Mouse (Mus musculus) heart, embryonic 10.5 days (tissue): ENCODE measurements around the gene Agtr1a. TPM values are rescaled to one million over a fixed set of nuclear protein-coding genes. Genes with fewer than 3 reads are reported as not detected.
A peak's percentile ranks its signal among the peaks of the same experiment; 100 is the strongest.

Experiments
- DNase-seq: peaks from one replicate; pipeline ENCODE4 v3.0.0-alpha.2; 2017; ENCODE audit warnings: low spot score
- H3K27ac ChIP-seq: fragments of 300-500 bp; sonication (generic); 2 replicates; pipeline ENCODE4 v1.5.1; 2016; ENCODE audit warnings: mild to moderate bottlenecking
- H3K27me3 ChIP-seq: fragments of 300-500 bp; sonication (generic); 2 replicates; pipeline ENCODE4 v1.6.1; 2016; ENCODE audit warnings: mild to moderate bottlenecking; ENCODE audit not compliant: poor library complexity, insufficient read depth, severe bottlenecking
- H3K36me3 ChIP-seq: fragments of 300-500 bp; sonication (generic); 2 replicates; pipeline ENCODE4 v1.6.1; 2016; ENCODE audit warnings: mild to moderate bottlenecking, moderate library complexity
- H3K4me1 ChIP-seq: fragments of 300-500 bp; sonication (generic); 2 replicates; pipeline ENCODE4 v1.6.1; 2016; ENCODE audit warnings: mild to moderate bottlenecking
- H3K4me3 ChIP-seq: fragments of 300-500 bp; sonication (generic); 2 replicates; pipeline ENCODE4 v1.5.1; 2016; ENCODE audit warnings: mild to moderate bottlenecking, moderate library complexity
- H3K9me3 ChIP-seq: fragments of 300-500 bp; sonication (generic); 2 replicates; pipeline ENCODE4 v1.6.1; 2016; ENCODE audit warnings: mild to moderate bottlenecking, moderate library complexity
- WGBS: fragments of 180-500 bp; shearing (Covaris S2); methylation state at CpG from one replicate; pipeline ENCODE4 v1.1.7; 2016; 5-methylcytosine and 5-hydroxymethylcytosine counted together
- polyA plus RNA-seq: library from polyadenylated mRNA; unstranded; fragments of >200 nt; fragmentation: Nextera tagmentation; extraction: Ambion mirVana; gene quantifications from 2 replicates; pipeline ENCODE4 v1.2.1, GENCODE M21; 2016

Agtr1a gene
- polyA plus RNA-seq: 4.6 and 8.2 TPM in 2 replicates

- no peaks in the 10 kb centered on the region for H3K36me3 ChIP-seq
- peaks cover 7% of the 10 kb centered on the region; the same call in 1 of the 2 replicates for H3K4me1 ChIP-seq
- peak; percentile 90 for DNase-seq
- H3K27ac ChIP-seq: peak within 1 kb of the TSS; percentile 83
- no peaks in the 10 kb centered on the region for H3K27me3 ChIP-seq
- peak within 1 kb of the TSS; percentile 77 for H3K4me3 ChIP-seq
- H3K9me3 ChIP-seq: no peaks in the 10 kb centered on the region
- WGBS: under 1% methylated on average over 33 of the region's 33 CpGs
Observed at GRCm38 (mm10) chr13:30336148-30336801, at the start of gene Agtr1a. TSS of gene Agtr1a (plus strand) at chr13:30336441.

- no peaks in the 10 kb centered on the region for H3K9me3 ChIP-seq
- H3K4me1 ChIP-seq: no peaks in the 10 kb centered on the region
- no peaks in the 10 kb centered on the region for H3K27me3 ChIP-seq
- H3K4me3 ChIP-seq: no peak overlapping the region
- H3K36me3 ChIP-seq: no peaks in the 10 kb centered on the region
- WGBS: 88% methylated on average over 4 of the region's 4 CpGs
- no peak for DNase-seq
- H3K27ac ChIP-seq: no peak overlapping the region
Observed at GRCm38 (mm10) chr13:30310221-30310620, 26.0 kb upstream of the Agtr1a start.

- DNase-seq: no peak
- Histone ChIP-seq H3K4me1 (no peaks in the 10 kb centered on the region), H3K9me3 (no peaks in the 10 kb centered on the region), H3K36me3 (no peaks in the 10 kb centered on the region), H3K27me3 (no peaks in the 10 kb centered on the region), H3K27ac (no peak overlapping the region), H3K4me3 (no peak overlapping the region)
- WGBS: 86% methylated on average over 11 of the region's 11 CpGs
Observed at GRCm38 (mm10) chr13:30324669-30325346, 11.4 kb upstream of the Agtr1a start.

- no peak for DNase-seq
- no peak overlapping the region for H3K4me3 ChIP-seq
- no peak overlapping the region for H3K27ac ChIP-seq
- no peaks in the 10 kb centered on the region for H3K27me3 ChIP-seq
- 84% methylated on average over 5 of the region's 5 CpGs for whole genome bisulfite sequencing
- no peaks in the 10 kb centered on the region for H3K36me3 ChIP-seq
- H3K9me3 ChIP-seq: no peaks in the 10 kb centered on the region
- H3K4me1 ChIP-seq: peaks cover 3% of the 10 kb centered on the region; the same call in 1 of the 2 replicates
Observed at GRCm38 (mm10) chr13:30331061-30331460, 5.2 kb upstream of the Agtr1a start.

GRCm38 (mm10) chr13:30331851-30332250, 4.4 kb upstream of the Agtr1a start:
- no peaks in the 10 kb centered on the region for H3K27me3 ChIP-seq
- WGBS: 83% methylated on average over 6 of the region's 6 CpGs
- DNase-seq: no peak
- no peaks in the 10 kb centered on the region for H3K9me3 ChIP-seq
- H3K4me1 ChIP-seq: peaks cover 4% of the 10 kb centered on the region; the same call in 1 of the 2 replicates
- H3K27ac ChIP-seq: no peak overlapping the region
- no peaks in the 10 kb centered on the region for H3K36me3 ChIP-seq
- no peak overlapping the region for H3K4me3 ChIP-seq

- no peak overlapping the region for H3K4me3 ChIP-seq
- WGBS: 74% methylated on average over 5 of the region's 5 CpGs
- no peak for DNase-seq
Observed at GRCm38 (mm10) chr13:30332581-30332980, 3.7 kb upstream of the Agtr1a start.

GRCm38 (mm10) chr13:30334667-30335066, 1.6 kb upstream of the Agtr1a start:
- Histone ChIP-seq H3K4me1 (peaks cover 7% of the 10 kb centered on the region; the same call in 1 of the 2 replicates), H3K4me3 (no peak overlapping the region), H3K27me3 (no peaks in the 10 kb centered on the region), H3K36me3 (no peaks in the 10 kb centered on the region), H3K27ac (no peak overlapping the region), H3K9me3 (no peaks in the 10 kb centered on the region)
- no peak for DNase-seq
- 60% methylated on average over 3 of the region's 3 CpGs for WGBS

More at GRCm38 (mm10) chr13:30332581-30332980, 3.7 kb upstream of the Agtr1a start:
- Histone ChIP-seq H3K27me3 (no peaks in the 10 kb centered on the region), H3K36me3 (no peaks in the 10 kb centered on the region), H3K9me3 (no peaks in the 10 kb centered on the region), H3K27ac (no peak overlapping the region), H3K4me1 (peaks cover 7% of the 10 kb centered on the region; the same call in 1 of the 2 replicates)

- Histone ChIP-seq H3K9me3 (no peaks in the 10 kb centered on the region), H3K36me3 (no peaks in the 10 kb centered on the region), H3K27me3 (no peaks in the 10 kb centered on the region), H3K27ac (peak overlapping the region; percentile 83), H3K4me3 (peak overlapping the region; percentile 77), H3K4me1 (peaks cover 7% of the 10 kb centered on the region; the same call in 1 of the 2 replicates)
- no peak for DNase-seq
- 18% methylated on average over 9 of the region's 9 CpGs for WGBS
Observed at GRCm38 (mm10) chr13:30336913-30337312, 672 bp downstream of the Agtr1a start.

- no peak for DNase-seq
- Histone ChIP-seq H3K27me3 (no peaks in the 10 kb centered on the region), H3K4me1 (peaks cover 7% of the 10 kb centered on the region; the same call in 1 of the 2 replicates), H3K36me3 (no peaks in the 10 kb centered on the region), H3K4me3 (no peak overlapping the region), H3K27ac (no peak overlapping the region), H3K9me3 (no peaks in the 10 kb centered on the region)
- 63% methylated on average over 7 of the region's 7 CpGs for WGBS
Observed at GRCm38 (mm10) chr13:30337646-30338045, 1.4 kb downstream of the Agtr1a start.

GRCm38 (mm10) chr13:30338576-30338975, 2.3 kb downstream of the Agtr1a start:
- H3K9me3 ChIP-seq: no peaks in the 10 kb centered on the region
- no peaks in the 10 kb centered on the region for H3K36me3 ChIP-seq
- H3K4me1 ChIP-seq: peaks cover 12% of the 10 kb centered on the region; the same call in 1 of the 2 replicates
- no peak overlapping the region for H3K4me3 ChIP-seq
- H3K27ac ChIP-seq: no peak overlapping the region
- H3K27me3 ChIP-seq: no peaks in the 10 kb centered on the region
- DNase-seq: no peak
- 84% methylated on average over 5 of the region's 5 CpGs for WGBS

GRCm38 (mm10) chr13:30339927-30340326, 3.7 kb downstream of the Agtr1a start:
- Histone ChIP-seq H3K4me1 (peaks cover 10% of the 10 kb centered on the region; the same call in 1 of the 2 replicates), H3K9me3 (no peaks in the 10 kb centered on the region), H3K27me3 (no peaks in the 10 kb centered on the region), H3K27ac (no peak overlapping the region), H3K36me3 (no peaks in the 10 kb centered on the region), H3K4me3 (no peak overlapping the region)
- 85% methylated on average over 8 of the region's 8 CpGs for WGBS
- no peak for DNase-seq

- Histone ChIP-seq H3K27me3 (no peaks in the 10 kb centered on the region), H3K36me3 (no peaks in the 10 kb centered on the region), H3K4me1 (peaks cover 12% of the 10 kb centered on the region; the same call in 1 of the 2 replicates), H3K9me3 (no peaks in the 10 kb centered on the region), H3K4me3 (no peak overlapping the region), H3K27ac (no peak overlapping the region)
- WGBS: 89% methylated on average over 19 of the region's 19 CpGs
- no peak for DNase-seq
Observed at GRCm38 (mm10) chr13:30341987-30342898, 6.0 kb downstream of the Agtr1a start.
